Mouse (Mus musculus) G1E (cell line): Measurements from ENCODE around the gene Rpl19. TPM values are rescaled to one million over a fixed set of nuclear protein-coding genes. Genes with fewer than 3 reads are reported as not detected.

Experiments used
- ATAC-seq: 2 replicates; pipeline ENCODE4 v1.8.0; 2016; ENCODE audit warnings: mild to moderate bottlenecking; ENCODE audit not compliant: insufficient number of reproducible peaks, poor library complexity, low FRiP score, severe bottlenecking; ENCODE audit errors: extremely low read depth
- DNase-seq: peaks from one replicate; pipeline ENCODE4 v3.0.0; 2012; ENCODE audit warnings: low spot score
- H3K27me3 ChIP-seq: 2 replicates; pipeline ENCODE4 v1.6.1; 2012; ENCODE audit warnings: mild to moderate bottlenecking, low read length, inconsistent platforms; ENCODE audit not compliant: insufficient read depth
- H3K36me3 ChIP-seq: replicated peaks from 2 replicates; pipeline ENCODE3; 2012; ENCODE audit warnings: mild to moderate bottlenecking, inconsistent platforms
- H3K4me1 ChIP-seq: 2 replicates; pipeline ENCODE4 v1.6.1; 2012; ENCODE audit warnings: low read depth, low read length, inconsistent platforms, mixed read lengths; ENCODE audit not compliant: insufficient read depth
- H3K4me3 ChIP-seq: 2 replicates; pipeline ENCODE4 v1.5.1; 2012; ENCODE audit warnings: low read depth, mild to moderate bottlenecking, inconsistent platforms, low read length, moderate library complexity, mixed read lengths
- H3K9me3 ChIP-seq: replicated peaks from 2 replicates; pipeline ENCODE4 v1.6.1; 2012; ENCODE audit warnings: inconsistent platforms
- CTCF ChIP-seq: IDR thresholded peaks from 2 replicates; pipeline ENCODE4 v1.5.1; 2012; ENCODE audit warnings: low read depth, low read length, inconsistent platforms, mixed read lengths
- GATA1 ChIP-seq: IDR thresholded peaks from 2 replicates; pipeline ENCODE4 v1.6.1; 2012; ENCODE audit warnings: borderline replicate concordance, low read length, inconsistent platforms, mixed read lengths
- GATA2 ChIP-seq: IDR thresholded peaks from 2 replicates; pipeline ENCODE4 v1.6.1; 2012; ENCODE audit warnings: low read depth, low read length, inconsistent platforms, borderline replicate concordance
- POLR2AphosphoS5 ChIP-seq: IDR thresholded peaks from 2 replicates; pipeline ENCODE4 v1.6.1; 2012; ENCODE audit warnings: low read depth, low read length, inconsistent platforms; ENCODE audit not compliant: insufficient replicate concordance
- TAL1 ChIP-seq: conservative IDR thresholded peaks from 2 replicates; pipeline ENCODE4 v1.6.1; 2012; ENCODE audit warnings: low read depth, low read length, inconsistent platforms, mixed read lengths
- polyA plus RNA-seq: library from polyadenylated mRNA; stranded (reverse); fragments of >175 nt; gene quantifications from 2 replicates; pipeline ENCODE4 v1.2.3, GENCODE M21; 2012
- total RNA-seq, 2 experiments: library from RNA; stranded (forward) in 1 of 2; stranded (reverse) in 1 of 2; fragments of 200-1000 nt in 1 of 2; fragments of >200 nt in 1 of 2; fragmentation: Nextera tagmentation in 1 of 2; gene quantifications; 2 replicates each; pipeline ENCODE4 v1.2.3; 2014 to 2017

Rpl19 gene
- total and polyA plus RNA-seq, 3 experiments = 2,161 to 3,100 (median 2,673) TPM

- H3K4me3 ChIP-seq = no peak overlapping the region
- ATAC-seq = no peak
- TF ChIP-seq CTCF (no peak), POLR2AphosphoS5 (no peak), GATA2 (no peak), GATA1 (no peak), TAL1 (no peak)
- no peaks in the 10 kb centered on the region for H3K36me3 ChIP-seq
- peaks cover 36% of the 10 kb centered on the region for H3K27me3 ChIP-seq
- H3K9me3 ChIP-seq = no peaks in the 10 kb centered on the region
- no peak for DNase-seq
- peaks cover 56% of the 10 kb centered on the region for H3K4me1 ChIP-seq
These were observed 5.8 kb upstream of the Rpl19 start for GRCm38 (mm10) chr11:98020710-98021109.

GRCm38 (mm10) chr11:98021118-98021517 lies 5.4 kb upstream of the Rpl19 start:
- H3K27me3 ChIP-seq = peaks cover 36% of the 10 kb centered on the region
- DNase-seq (no peak), ATAC-seq (no peak)
- H3K36me3 ChIP-seq = no peaks in the 10 kb centered on the region
- peaks cover 61% of the 10 kb centered on the region for H3K4me1 ChIP-seq
- no peak for TF ChIP-seq CTCF
- TF ChIP-seq GATA2 = no peak
- TF ChIP-seq POLR2AphosphoS5 = no peak
- TF ChIP-seq GATA1 = no peak
- no peak for TF ChIP-seq TAL1
- no peaks in the 10 kb centered on the region for H3K9me3 ChIP-seq
- no peak overlapping the region for H3K4me3 ChIP-seq

- peaks cover 34% of the 10 kb centered on the region for H3K27me3 ChIP-seq
These were observed 4.8 kb upstream of the Rpl19 start for GRCm38 (mm10) chr11:98021565-98022252.

GRCm38 (mm10) chr11:98022253-98022554 lies 4.3 kb upstream of the Rpl19 start:
- peak overlapping the region; percentile 78 for H3K4me3 ChIP-seq
- H3K27me3 ChIP-seq = peaks cover 30% of the 10 kb centered on the region
- DNase-seq (no peak), ATAC-seq (no peak)
- no peaks in the 10 kb centered on the region for H3K36me3 ChIP-seq
- no peak for TF ChIP-seq GATA1
- TF ChIP-seq POLR2AphosphoS5 = no peak
- TF ChIP-seq GATA2 = no peak
- TF ChIP-seq TAL1 = no peak
- no peak for TF ChIP-seq CTCF
- no peaks in the 10 kb centered on the region for H3K9me3 ChIP-seq
- peaks cover 63% of the 10 kb centered on the region for H3K4me1 ChIP-seq

More at GRCm38 (mm10) chr11:98021565-98022252, 4.8 kb upstream of the Rpl19 start:
- Histone ChIP-seq H3K36me3 (no peaks in the 10 kb centered on the region), H3K9me3 (no peaks in the 10 kb centered on the region), H3K4me1 (peaks cover 63% of the 10 kb centered on the region), H3K4me3 (peak overlapping the region; percentile 78)
- DNase-seq (peak; percentile 45), ATAC-seq (no peak)
- TF ChIP-seq GATA2 = no peak
- TF ChIP-seq TAL1 = no peak
- no peak for TF ChIP-seq GATA1
- TF ChIP-seq POLR2AphosphoS5 = no peak
- no peak for TF ChIP-seq CTCF

GRCm38 (mm10) chr11:98022555-98023371 lies 3.7 kb upstream of the Rpl19 start, which contains the start of gene Cacnb1:
TSS of gene Cacnb1 (minus strand) at chr11:98023034.
- ATAC-seq = no peak
- Histone ChIP-seq H3K27me3 (peaks cover 26% of the 10 kb centered on the region), H3K4me1 (peaks cover 63% of the 10 kb centered on the region), H3K4me3 (peak within 1 kb of the TSS; percentile 78), H3K36me3 (peaks cover 2% of the 10 kb centered on the region), H3K9me3 (no peaks in the 10 kb centered on the region)
- DNase-seq = peak; percentile 83
- TF ChIP-seq GATA2 (no peak), POLR2AphosphoS5 (no peak), GATA1 (no peak), CTCF (no peak), TAL1 (no peak)

- TF ChIP-seq CTCF (no peak), GATA2 (no peak), POLR2AphosphoS5 (no peak), TAL1 (no peak), GATA1 (no peak)
- no peaks in the 10 kb centered on the region for H3K9me3 ChIP-seq
- ATAC-seq (no peak), DNase-seq (no peak)
- peaks cover 68% of the 10 kb centered on the region for H3K4me1 ChIP-seq
- peaks cover 18% of the 10 kb centered on the region for H3K36me3 ChIP-seq
- H3K27me3 ChIP-seq = peaks cover 16% of the 10 kb centered on the region
- H3K4me3 ChIP-seq = no peak overlapping the region
These were observed 2.0 kb upstream of the Rpl19 start for GRCm38 (mm10) chr11:98024516-98024915.
